Mouse (Mus musculus) embryonic facial prominence, embryonic 12.5 days (tissue): ENCODE measurements around the gene Tfcp2l1. TPM values are rescaled to one million over a fixed set of nuclear protein-coding genes. Genes with fewer than 3 reads are reported as not detected.

Experiments used
- ATAC-seq: fragments of 200-750 bp; cut with Nextera tagmentation; 2 replicates; pipeline ENCODE4 v1.8.0; 2017; ENCODE audit not compliant: insufficient number of reproducible peaks, insufficient read depth, low FRiP score, low TSS enrichment
- H3K27ac ChIP-seq: fragments of 300-500 bp; sonication (generic); 2 replicates; pipeline ENCODE4 v1.5.1; 2016; ENCODE audit warnings: mild to moderate bottlenecking
- H3K27me3 ChIP-seq: fragments of 300-500 bp; sonication (generic); 2 replicates; pipeline ENCODE4 v1.6.1; 2016; ENCODE audit warnings: mild to moderate bottlenecking, moderate library complexity
- H3K36me3 ChIP-seq: fragments of 300-500 bp; sonication (generic); 2 replicates; pipeline ENCODE4 v1.6.1; 2016; ENCODE audit warnings: mild to moderate bottlenecking
- H3K4me1 ChIP-seq: fragments of 300-500 bp; sonication (generic); 2 replicates; pipeline ENCODE4 v1.6.1; 2016
- H3K4me2 ChIP-seq: fragments of 300-500 bp; sonication (generic); replicated peaks from 2 replicates; pipeline ENCODE4 v1.6.1; 2016; ENCODE audit warnings: mild to moderate bottlenecking, moderate library complexity
- H3K4me3 ChIP-seq: fragments of 300-500 bp; sonication (generic); 2 replicates; pipeline ENCODE4 v1.5.1; 2016; ENCODE audit warnings: mild to moderate bottlenecking
- H3K9ac ChIP-seq: fragments of 300-500 bp; sonication (generic); 2 replicates; pipeline ENCODE4 v1.6.1; 2016; ENCODE audit warnings: mild to moderate bottlenecking, moderate library complexity
- H3K9me3 ChIP-seq: fragments of 300-500 bp; sonication (generic); 2 replicates; pipeline ENCODE4 v1.6.1; 2016; ENCODE audit warnings: mild to moderate bottlenecking, moderate library complexity
- WGBS: fragments of 180-500 bp; shearing (Covaris S2); methylation state at CpG from one replicate; pipeline ENCODE4 v1.1.7; 2016; 5-methylcytosine and 5-hydroxymethylcytosine counted together
- polyA plus RNA-seq: library from polyadenylated mRNA; unstranded; fragments of >200 nt; fragmentation: Nextera tagmentation; extraction: Ambion mirVana; gene quantifications from 2 replicates; pipeline ENCODE4 v1.2.1, GENCODE M21; 2016

The Tfcp2l1 gene
- polyA plus RNA-seq, 1 experiment from 2014 or later, result 0.17 TPM

DNA sequence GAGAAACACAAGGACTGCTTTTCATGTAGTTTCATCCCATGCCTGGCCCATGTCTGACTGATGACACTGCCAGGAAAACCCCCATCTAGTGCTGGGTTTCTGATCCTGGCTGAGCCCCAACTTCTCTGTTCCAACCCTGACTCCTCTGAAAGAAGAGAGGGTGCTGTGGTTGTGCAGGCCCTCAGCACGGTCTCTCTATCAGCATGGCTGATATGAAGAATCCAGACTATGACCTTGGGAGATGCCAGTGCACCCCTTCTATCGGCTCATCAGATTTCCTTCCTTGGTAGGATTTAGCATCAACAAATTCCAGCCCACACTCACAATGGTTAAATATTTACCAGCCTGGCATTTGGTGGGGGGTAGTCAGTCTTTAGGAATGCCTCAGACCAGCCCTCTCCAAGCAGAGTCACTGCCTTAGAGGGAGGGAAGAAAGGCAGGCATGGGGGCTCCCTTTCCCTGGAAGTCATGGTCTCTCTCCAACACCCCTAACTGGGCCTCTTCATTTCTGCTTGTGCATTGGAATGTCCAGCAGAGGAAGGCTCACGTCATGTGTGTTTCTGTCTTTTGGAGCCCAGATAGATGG, 33.2 kb downstream of the Tfcp2l1 start:
- Histone ChIP-seq H3K27ac (no peak overlapping the region), H3K4me1 (peaks cover 3% of the 10 kb centered on the region; the same call in 1 of the 2 replicates), H3K36me3 (no peaks in the 10 kb centered on the region), H3K4me2 (no peak overlapping the region), H3K9me3 (no peaks in the 10 kb centered on the region), H3K4me3 (no peak overlapping the region), H3K27me3 (no peaks in the 10 kb centered on the region), H3K9ac (no peak overlapping the region)
- ATAC-seq, result no peak
- WGBS, result 66% methylated on average over 3 of the region's 3 CpGs

DNA sequence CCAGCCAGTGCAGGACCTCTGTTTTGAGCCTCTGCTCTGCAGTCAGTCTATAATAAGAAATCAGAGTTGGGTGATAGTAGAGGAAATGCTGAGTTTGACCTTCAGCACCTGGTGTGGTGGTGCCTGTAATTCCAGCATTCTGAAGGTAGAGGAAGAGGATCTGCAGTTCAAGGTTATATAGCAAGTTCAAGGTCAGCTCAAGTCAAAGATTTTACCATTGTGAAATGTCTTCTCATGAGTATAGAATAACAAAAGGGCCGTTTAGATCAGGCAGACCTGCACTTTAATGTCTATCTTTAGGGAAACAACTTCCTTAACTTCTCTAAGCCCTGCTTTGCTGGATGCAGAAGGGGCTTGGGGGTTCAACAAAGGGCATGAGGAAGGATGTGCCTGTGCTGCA, 35.3 kb downstream of the Tfcp2l1 start:
- Histone ChIP-seq H3K36me3 (no peaks in the 10 kb centered on the region), H3K4me2 (no peak overlapping the region), H3K27ac (no peak overlapping the region), H3K9ac (no peak overlapping the region), H3K9me3 (no peaks in the 10 kb centered on the region), H3K27me3 (no peaks in the 10 kb centered on the region), H3K4me1 (peaks cover 3% of the 10 kb centered on the region; the same call in 1 of the 2 replicates), H3K4me3 (no peak overlapping the region)
- ATAC-seq, result no peak
- WGBS, result 57% methylated on average over 1 of the region's 1 CpGs

DNA sequence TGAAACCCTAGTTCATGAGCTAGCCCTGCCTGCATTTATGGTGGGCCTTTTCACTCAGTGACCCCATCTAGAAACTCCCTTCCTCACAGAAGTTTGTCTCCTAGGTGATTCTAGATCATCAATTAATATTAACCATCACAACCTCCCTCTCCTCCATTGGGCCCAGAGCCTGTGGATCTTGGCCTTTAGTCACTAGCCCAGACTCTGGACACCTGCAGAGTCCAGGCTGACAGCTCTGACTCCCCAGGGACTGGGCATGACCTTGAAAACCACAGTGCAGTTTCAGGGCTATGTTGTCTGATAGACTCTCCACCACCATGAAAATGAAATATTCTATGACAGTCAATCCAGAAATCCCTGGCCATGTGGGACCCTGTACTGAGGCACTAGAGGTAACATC, 39.8 kb downstream of the Tfcp2l1 start:
- Histone ChIP-seq H3K4me2 (no peak overlapping the region), H3K4me1 (no peaks in the 10 kb centered on the region), H3K27ac (no peak overlapping the region), H3K36me3 (no peaks in the 10 kb centered on the region), H3K9ac (no peak overlapping the region), H3K4me3 (no peak overlapping the region), H3K27me3 (no peaks in the 10 kb centered on the region), H3K9me3 (no peaks in the 10 kb centered on the region)
- ATAC-seq, result no peak

GRCm38 (mm10) chr1:118672196-118672595, 44.5 kb downstream of the Tfcp2l1 start:
- ATAC-seq, result no peak
- WGBS, result 42% methylated on average over 8 of the region's 8 CpGs
- H3K9ac ChIP-seq, result no peak overlapping the region

DNA sequence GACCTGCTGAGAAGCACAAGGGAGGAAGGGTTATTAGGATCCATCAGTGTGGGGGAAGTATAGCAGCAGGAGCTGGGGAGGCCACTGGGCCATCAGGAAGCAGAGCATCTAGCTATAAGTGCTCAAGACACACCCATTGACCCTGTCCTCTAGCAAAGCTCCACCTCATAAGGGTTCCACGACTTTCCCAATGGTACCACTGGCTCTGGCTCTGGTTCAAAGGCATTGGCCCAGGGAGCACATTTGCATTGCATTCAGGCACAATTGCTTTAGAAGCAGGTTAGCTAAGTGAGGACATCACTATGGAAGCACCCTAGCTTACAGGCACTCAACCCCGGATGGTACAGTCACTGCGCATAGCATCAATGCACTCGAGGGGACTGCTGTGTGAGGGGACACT, 46.4 kb downstream of the Tfcp2l1 start:
- Histone ChIP-seq H3K9ac (no peak overlapping the region), H3K4me1 (no peaks in the 10 kb centered on the region), H3K27ac (no peak overlapping the region), H3K27me3 (no peaks in the 10 kb centered on the region), H3K9me3 (no peaks in the 10 kb centered on the region), H3K4me3 (no peak overlapping the region), H3K4me2 (no peak overlapping the region), H3K36me3 (no peaks in the 10 kb centered on the region)
- WGBS, result 83% methylated on average over 4 of the region's 4 CpGs
- ATAC-seq, result no peak

More at GRCm38 (mm10) chr1:118672196-118672595, 44.5 kb downstream of the Tfcp2l1 start:
- no peak overlapping the region for H3K27ac ChIP-seq
- H3K4me2 ChIP-seq, result no peak overlapping the region
- no peaks in the 10 kb centered on the region for H3K27me3 ChIP-seq
- no peaks in the 10 kb centered on the region for H3K9me3 ChIP-seq
- no peak overlapping the region for H3K4me3 ChIP-seq
- no peaks in the 10 kb centered on the region for H3K36me3 ChIP-seq
- no peaks in the 10 kb centered on the region for H3K4me1 ChIP-seq

- Histone ChIP-seq H3K4me3 (no peak overlapping the region), H3K9me3 (no peaks in the 10 kb centered on the region), H3K27me3 (no peaks in the 10 kb centered on the region), H3K9ac (no peak overlapping the region), H3K4me2 (no peak overlapping the region), H3K36me3 (no peaks in the 10 kb centered on the region), H3K27ac (no peak overlapping the region), H3K4me1 (no peaks in the 10 kb centered on the region)
- no peak for ATAC-seq
- WGBS, result 48% methylated on average over 1 of the region's 1 CpGs
Measured at GRCm38 (mm10) chr1:118681980-118682379, 54.2 kb downstream of the Tfcp2l1 start.

- H3K4me1 ChIP-seq, result no peaks in the 10 kb centered on the region
- H3K9ac ChIP-seq, result no peak overlapping the region
- H3K36me3 ChIP-seq, result no peaks in the 10 kb centered on the region
- ATAC-seq, result no peak
- H3K27me3 ChIP-seq, result no peaks in the 10 kb centered on the region
- H3K27ac ChIP-seq, result no peak overlapping the region
- no peaks in the 10 kb centered on the region for H3K9me3 ChIP-seq
- no peak overlapping the region for H3K4me2 ChIP-seq
- no peak overlapping the region for H3K4me3 ChIP-seq
- WGBS, result 64% methylated on average over 4 of the region's 4 CpGs
Measured at GRCm38 (mm10) chr1:118683686-118684085, 55.9 kb downstream of the Tfcp2l1 start.

DNA sequence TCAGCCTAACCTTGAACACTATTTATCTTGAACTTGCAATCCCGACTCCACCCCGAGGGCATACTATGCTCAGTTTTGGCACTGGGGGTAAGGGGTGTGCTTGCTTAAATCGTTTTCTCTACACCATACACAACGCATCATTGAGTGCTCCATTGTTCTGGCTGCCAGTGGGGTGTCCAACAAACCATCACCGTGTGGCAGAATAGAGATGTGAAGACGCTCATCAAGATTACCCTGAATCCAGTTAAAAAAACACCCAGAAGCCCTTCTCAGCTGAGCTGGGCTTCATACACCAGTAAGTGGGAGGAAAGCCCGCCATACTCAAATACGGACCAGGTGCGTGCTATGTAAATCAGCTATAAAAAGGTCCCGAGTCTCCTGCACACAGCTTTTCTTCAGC, 60.0 kb downstream of the Tfcp2l1 start:
- 69% methylated on average over 10 of the region's 10 CpGs for WGBS

GRCm38 (mm10) chr1:118689830-118690229, 62.1 kb downstream of the Tfcp2l1 start:
- Histone ChIP-seq H3K27ac (no peak overlapping the region), H3K36me3 (no peaks in the 10 kb centered on the region), H3K4me1 (no peaks in the 10 kb centered on the region), H3K4me3 (no peak overlapping the region), H3K27me3 (no peaks in the 10 kb centered on the region), H3K9ac (no peak overlapping the region), H3K9me3 (no peaks in the 10 kb centered on the region), H3K4me2 (no peak overlapping the region)
- ATAC-seq, result no peak
- 54% methylated on average over 5 of the region's 5 CpGs for WGBS

More for the DNA sequence above, 60.0 kb downstream of the Tfcp2l1 start:
- no peak overlapping the region for H3K4me3 ChIP-seq
- no peak overlapping the region for H3K9ac ChIP-seq
- no peaks in the 10 kb centered on the region for H3K9me3 ChIP-seq
- H3K27ac ChIP-seq, result no peak overlapping the region
- H3K36me3 ChIP-seq, result no peaks in the 10 kb centered on the region
- no peak for ATAC-seq
- no peaks in the 10 kb centered on the region for H3K27me3 ChIP-seq
- H3K4me1 ChIP-seq, result no peaks in the 10 kb centered on the region
- no peak overlapping the region for H3K4me2 ChIP-seq

- no peak overlapping the region for H3K4me3 ChIP-seq
- WGBS, result 82% methylated on average over 2 of the region's 2 CpGs
- no peak for ATAC-seq
- no peaks in the 10 kb centered on the region for H3K9me3 ChIP-seq
- H3K27ac ChIP-seq, result no peak overlapping the region
- no peaks in the 10 kb centered on the region for H3K36me3 ChIP-seq
- H3K9ac ChIP-seq, result no peak overlapping the region
- no peaks in the 10 kb centered on the region for H3K4me1 ChIP-seq
- no peak overlapping the region for H3K4me2 ChIP-seq
- no peaks in the 10 kb centered on the region for H3K27me3 ChIP-seq
Measured at GRCm38 (mm10) chr1:118694436-118694835, 66.7 kb downstream of the Tfcp2l1 start.

GRCm38 (mm10) chr1:118697906-118698305, 70.2 kb downstream of the Tfcp2l1 start:
- Histone ChIP-seq H3K4me2 (no peak overlapping the region), H3K4me1 (no peaks in the 10 kb centered on the region), H3K9ac (no peak overlapping the region), H3K4me3 (no peak overlapping the region), H3K36me3 (no peaks in the 10 kb centered on the region), H3K27ac (no peak overlapping the region), H3K27me3 (no peaks in the 10 kb centered on the region), H3K9me3 (no peaks in the 10 kb centered on the region)
- 78% methylated on average over 6 of the region's 6 CpGs for WGBS
- no peak for ATAC-seq

GRCm38 (mm10) chr1:118699118-118699890, 71.6 kb downstream of the Tfcp2l1 start:
- Histone ChIP-seq H3K9ac (no peak overlapping the region), H3K4me3 (no peak overlapping the region), H3K36me3 (no peaks in the 10 kb centered on the region), H3K9me3 (no peaks in the 10 kb centered on the region), H3K4me1 (no peaks in the 10 kb centered on the region), H3K27ac (no peak overlapping the region), H3K27me3 (no peaks in the 10 kb centered on the region), H3K4me2 (no peak overlapping the region)
- ATAC-seq, result no peak
- 56% methylated on average over 6 of the region's 6 CpGs for WGBS
